Mouse (Mus musculus) CH12.LX (cell line): ENCODE measurements around the gene 3300002I08Rik.

ENCODE experiments used
- CTCF ChIP-seq, 2 experiments: IDR thresholded peaks in 1 of 2; conservative IDR thresholded peaks in 1 of 2; 2 replicates each; pipeline ENCODE4 v1.5.1; 2011 to 2012; ENCODE audit warnings: low read depth in 2 of 2, low read length in 2 of 2, improper control_type of control experiment in 1 of 2, inconsistent platforms in 1 of 2, mild to moderate bottlenecking in 1 of 2, moderate library complexity in 1 of 2
- E2F4 ChIP-seq: IDR thresholded peaks from 2 replicates; pipeline ENCODE4 v1.6.1; 2011; ENCODE audit warnings: low read depth, low read length, improper control_type of control experiment; ENCODE audit not compliant: insufficient replicate concordance
- ELF1 ChIP-seq: IDR thresholded peaks from 2 replicates; pipeline ENCODE4 v1.6.1; 2014; ENCODE audit warnings: low read depth, mild to moderate bottlenecking, inconsistent platforms, low read length, improper control_type of control experiment
- EP300 ChIP-seq: IDR thresholded peaks from 2 replicates; pipeline ENCODE4 v1.6.1; 2011; ENCODE audit warnings: low read length, improper control_type of control experiment
- MAFK ChIP-seq: IDR thresholded peaks from 2 replicates; pipeline ENCODE4 v1.6.1; 2011; ENCODE audit warnings: low read length, improper control_type of control experiment; ENCODE audit not compliant: insufficient replicate concordance
- MXI1 ChIP-seq: IDR thresholded peaks from 2 replicates; pipeline ENCODE4 v1.6.1; 2011; ENCODE audit warnings: mild to moderate bottlenecking, low read depth, low read length, improper control_type of control experiment
- MYC ChIP-seq: IDR thresholded peaks from 2 replicates; pipeline ENCODE4 v1.6.1; 2011; ENCODE audit warnings: low read depth, mild to moderate bottlenecking, improper control_type of control experiment, low read length
- NELFE ChIP-seq: IDR thresholded peaks from 2 replicates; pipeline ENCODE4 v1.6.1; 2011; ENCODE audit warnings: low read depth, low read length, improper control_type of control experiment
- POLR2A ChIP-seq: IDR thresholded peaks from 2 replicates; pipeline ENCODE4 v1.6.1; 2011; ENCODE audit warnings: low read depth, mild to moderate bottlenecking, improper control_type of control experiment, low read length
- RCOR1 ChIP-seq: conservative IDR thresholded peaks from 2 replicates; pipeline ENCODE4 v1.6.1; 2012; ENCODE audit warnings: low read depth, mild to moderate bottlenecking, inconsistent platforms, low read length, improper control_type of control experiment
- TBP ChIP-seq: conservative IDR thresholded peaks from 2 replicates; pipeline ENCODE4 v1.6.1; 2011; ENCODE audit warnings: low read depth, low read length, improper control_type of control experiment
- USF1 ChIP-seq: IDR thresholded peaks from 2 replicates; pipeline ENCODE4 v1.6.1; 2014; ENCODE audit warnings: low read depth, mild to moderate bottlenecking, inconsistent platforms, low read length, improper control_type of control experiment
- USF2 ChIP-seq: conservative IDR thresholded peaks from 2 replicates; pipeline ENCODE4 v1.6.1; 2011; ENCODE audit warnings: low read depth, low read length, improper control_type of control experiment
- ZC3H11A ChIP-seq: IDR thresholded peaks from 2 replicates; pipeline ENCODE4 v1.6.1; 2012; ENCODE audit warnings: low read depth, mild to moderate bottlenecking, inconsistent platforms, low read length, improper control_type of control experiment

DNA sequence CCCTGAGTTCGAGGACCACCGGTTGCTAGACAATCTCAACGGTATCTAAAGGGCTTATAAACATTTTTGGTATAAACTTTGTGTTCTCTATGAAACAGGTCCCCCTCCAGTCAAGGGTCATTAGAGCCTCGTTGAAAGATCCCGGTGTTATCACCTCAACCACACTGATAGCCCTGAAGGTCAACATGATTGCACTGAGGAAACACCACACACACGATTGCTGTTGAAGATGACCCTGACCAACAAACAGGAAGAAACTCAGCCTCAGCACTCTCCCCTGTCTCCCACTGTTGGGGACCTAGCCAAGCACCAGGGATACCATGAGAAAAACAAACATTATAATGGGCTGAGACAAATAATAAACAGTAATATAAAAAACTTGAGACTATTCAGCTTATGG, 68.9 kb downstream of the 3300002I08Rik start:
- no peak for TF ChIP-seq EP300
- no peak for TF ChIP-seq E2F4
- TF ChIP-seq NELFE, result no peak
- TF ChIP-seq CTCF (conservative IDR thresholded peaks at IDR 0.05 in 1 of 2, IDR thresholded peaks at IDR 0.05 in 1 of 2; ENCODE audit: low read depth in 2 of 2, low read length in 2 of 2), result no peak
- TF ChIP-seq MXI1, result no peak
- no peak for TF ChIP-seq RCOR1
- TF ChIP-seq ZC3H11A, result no peak
- no peak for TF ChIP-seq USF2
- TF ChIP-seq MYC, result no peak
- TF ChIP-seq POLR2A, result no peak
- TF ChIP-seq USF1, result no peak
- TF ChIP-seq ELF1, result no peak
- TF ChIP-seq MAFK, result no peak
- no peak for TF ChIP-seq TBP
